Mouse (Mus musculus) testis, postnatal 14 days (tissue): Measurements from ENCODE around the gene Gm10057.
"Not testable (repeated sequence)": the region's sequence is repeated elsewhere in the genome, so short reads cannot be mapped to it uniquely, and the experiment has no call there.

Experiments
- DNase-seq: peaks from one replicate; pipeline ENCODE4 v3.0.0; 2021; ENCODE audit warnings: low spot score

The Gm10057 gene

DNA sequence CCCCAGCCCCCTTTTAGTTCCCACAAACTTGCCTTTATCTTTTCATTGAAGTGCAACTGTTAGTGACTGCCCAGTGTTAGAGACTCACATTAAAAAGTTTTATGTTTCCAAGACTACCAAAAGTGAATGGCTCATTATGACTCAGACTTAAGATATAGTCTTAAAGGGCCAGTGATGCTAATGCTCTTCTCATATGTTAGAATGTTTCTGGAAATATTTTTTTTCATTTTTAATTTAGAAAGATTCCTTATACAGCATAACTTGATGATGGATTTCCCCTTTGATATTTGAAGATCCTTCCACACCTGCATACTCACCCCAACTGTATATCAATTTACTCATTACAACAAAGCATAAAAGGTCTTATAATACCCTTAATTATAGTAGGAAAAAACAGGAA is at the start of gene Gm10057:
TSS of gene Gm10057 (minus strand) at position 101 of the 400 bp plus-strand sequence.
- DNase-seq, result not testable (repeated sequence)

DNA sequence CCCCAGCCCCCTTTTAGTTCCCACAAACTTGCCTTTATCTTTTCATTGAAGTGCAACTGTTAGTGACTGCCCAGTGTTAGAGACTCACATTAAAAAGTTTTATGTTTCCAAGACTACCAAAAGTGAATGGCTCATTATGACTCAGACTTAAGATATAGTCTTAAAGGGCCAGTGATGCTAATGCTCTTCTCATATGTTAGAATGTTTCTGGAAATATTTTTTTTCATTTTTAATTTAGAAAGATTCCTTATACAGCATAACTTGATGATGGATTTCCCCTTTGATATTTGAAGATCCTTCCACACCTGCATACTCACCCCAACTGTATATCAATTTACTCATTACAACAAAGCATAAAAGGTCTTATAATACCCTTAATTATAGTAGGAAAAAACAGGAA is 21.1 kb downstream of the Gm10057 start, which contains the start of gene 4921511M17Rik:
TSS of gene 4921511M17Rik (minus strand) at position 101 of the 400 bp plus-strand sequence.
- DNase-seq, result not testable (repeated sequence)

DNA sequence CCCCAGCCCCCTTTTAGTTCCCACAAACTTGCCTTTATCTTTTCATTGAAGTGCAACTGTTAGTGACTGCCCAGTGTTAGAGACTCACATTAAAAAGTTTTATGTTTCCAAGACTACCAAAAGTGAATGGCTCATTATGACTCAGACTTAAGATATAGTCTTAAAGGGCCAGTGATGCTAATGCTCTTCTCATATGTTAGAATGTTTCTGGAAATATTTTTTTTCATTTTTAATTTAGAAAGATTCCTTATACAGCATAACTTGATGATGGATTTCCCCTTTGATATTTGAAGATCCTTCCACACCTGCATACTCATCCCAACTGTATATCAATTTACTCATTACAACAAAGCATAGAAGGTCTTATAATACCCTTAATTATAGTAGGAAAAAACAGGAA is 42.3 kb downstream of the Gm10057 start, which contains the start of gene Samt1:
TSS of gene Samt1 (minus strand) at position 101 of the 400 bp plus-strand sequence.
- DNase-seq, result not testable (repeated sequence)
